Mouse (Mus musculus): ENCODE data around the gene Pxt1.

GRCm38 (mm10) chr17:28987713-28988112 is 44.1 kb upstream of the Pxt1 start:
- TF ChIP-seq CTCF (IDR thresholded peaks at IDR 0.05; ENCODE audit: low read depth) (peak; percentile 92), EP300 (IDR thresholded peaks at IDR 0.05; ENCODE audit: low read depth) (no peak)

Data from liver, embryonic 14.5 days (tissue).